Mouse (Mus musculus) intestine, embryonic 15.5 days (tissue): ENCODE measurements around the gene Zcchc2. TPM values are rescaled to one million over a fixed set of nuclear protein-coding genes. Genes with fewer than 3 reads are reported as not detected.

Experiments
- ATAC-seq: fragments of 200-750 bp; cut with Nextera tagmentation; 2 replicates; pipeline ENCODE4 v1.8.0; 2017; ENCODE audit warnings: moderate TSS enrichment, moderate library complexity
- H3K27ac ChIP-seq: fragments of 300-500 bp; sonication (generic); 2 replicates; pipeline ENCODE4 v1.5.1; 2015; ENCODE audit warnings: mild to moderate bottlenecking, inconsistent platforms
- H3K27me3 ChIP-seq: fragments of 300-500 bp; sonication (generic); replicated peaks from 2 replicates; pipeline ENCODE4 v1.6.1; 2015; ENCODE audit warnings: inconsistent platforms
- H3K36me3 ChIP-seq: fragments of 300-500 bp; sonication (generic); 2 replicates; pipeline ENCODE4 v1.6.1; 2015; ENCODE audit warnings: inconsistent platforms
- H3K4me1 ChIP-seq: fragments of 300-500 bp; sonication (generic); replicated peaks from 2 replicates; pipeline ENCODE4 v1.6.1; 2015; ENCODE audit warnings: inconsistent platforms
- H3K4me2 ChIP-seq: fragments of 300-500 bp; sonication (generic); replicated peaks from 2 replicates; pipeline ENCODE4 v1.6.1; 2015; ENCODE audit warnings: mild to moderate bottlenecking, inconsistent platforms
- H3K4me3 ChIP-seq: fragments of 300-500 bp; sonication (generic); replicated peaks from 2 replicates; pipeline ENCODE4 v1.5.1; 2015; ENCODE audit warnings: inconsistent platforms
- H3K9ac ChIP-seq: fragments of 300-500 bp; sonication (generic); 2 replicates; pipeline ENCODE4 v1.6.1; 2015; ENCODE audit warnings: inconsistent platforms
- H3K9me3 ChIP-seq: fragments of 300-500 bp; sonication (generic); 2 replicates; pipeline ENCODE4 v1.6.1; 2016; ENCODE audit warnings: inconsistent platforms
- WGBS: fragments of 180-500 bp; shearing (Covaris S2); methylation state at CpG from one replicate; pipeline ENCODE4 v1.1.7; 2015; 5-methylcytosine and 5-hydroxymethylcytosine counted together
- polyA plus RNA-seq: library from polyadenylated mRNA; unstranded; fragments of >200 nt; fragmentation: Nextera tagmentation; extraction: Ambion mirVana; gene quantifications from 2 replicates; pipeline ENCODE4 v1.2.1, GENCODE M21; 2015

The Zcchc2 gene
- polyA plus RNA-seq, 1 experiment from 2014 or later = 2.2 TPM

GRCm38 (mm10) chr1:106043053-106043820 is 53.0 kb downstream of the Zcchc2 start:
- Histone ChIP-seq H3K9me3 (no peaks in the 10 kb centered on the region), H3K27me3 (no peaks in the 10 kb centered on the region), H3K9ac (no peak overlapping the region), H3K4me1 (no peaks in the 10 kb centered on the region), H3K36me3 (no peaks in the 10 kb centered on the region), H3K4me3 (no peak overlapping the region), H3K4me2 (no peak overlapping the region), H3K27ac (no peak overlapping the region)
- no peak for ATAC-seq
- 69% methylated on average over 4 of the region's 4 CpGs for WGBS

- Histone ChIP-seq H3K27me3 (no peaks in the 10 kb centered on the region), H3K4me2 (no peak overlapping the region), H3K9me3 (no peaks in the 10 kb centered on the region), H3K27ac (no peak overlapping the region), H3K4me3 (no peak overlapping the region), H3K4me1 (no peaks in the 10 kb centered on the region), H3K9ac (no peak overlapping the region), H3K36me3 (no peaks in the 10 kb centered on the region)
- WGBS = 97% methylated on average over 6 of the region's 6 CpGs
- ATAC-seq = no peak
Observed at GRCm38 (mm10) chr1:106049036-106049435, 58.8 kb downstream of the Zcchc2 start.

- no peak for ATAC-seq
- 72% methylated on average over 6 of the region's 6 CpGs for WGBS
- no peak overlapping the region for H3K4me3 ChIP-seq
- H3K27ac ChIP-seq = no peak overlapping the region
- H3K4me1 ChIP-seq = no peaks in the 10 kb centered on the region
- H3K27me3 ChIP-seq = no peaks in the 10 kb centered on the region
- H3K9me3 ChIP-seq = no peaks in the 10 kb centered on the region
- H3K4me2 ChIP-seq = no peak overlapping the region
- no peak overlapping the region for H3K9ac ChIP-seq
- H3K36me3 ChIP-seq = no peaks in the 10 kb centered on the region
Observed at GRCm38 (mm10) chr1:106054978-106055377, 64.8 kb downstream of the Zcchc2 start.

GRCm38 (mm10) chr1:106058355-106058754 is 68.1 kb downstream of the Zcchc2 start:
- H3K4me2 ChIP-seq = no peak overlapping the region
- H3K27ac ChIP-seq = no peak overlapping the region
- no peaks in the 10 kb centered on the region for H3K4me1 ChIP-seq
- no peak for ATAC-seq
- H3K36me3 ChIP-seq = no peaks in the 10 kb centered on the region
- H3K9me3 ChIP-seq = no peaks in the 10 kb centered on the region
- no peak overlapping the region for H3K9ac ChIP-seq
- 70% methylated on average over 5 of the region's 5 CpGs for WGBS
- H3K27me3 ChIP-seq = no peaks in the 10 kb centered on the region
- H3K4me3 ChIP-seq = no peak overlapping the region

GRCm38 (mm10) chr1:106059516-106060277 is 69.5 kb downstream of the Zcchc2 start:
- Histone ChIP-seq H3K27me3 (no peaks in the 10 kb centered on the region), H3K4me2 (no peak overlapping the region), H3K36me3 (no peaks in the 10 kb centered on the region), H3K9ac (no peak overlapping the region), H3K27ac (no peak overlapping the region), H3K4me1 (0 out of 2 replicates have a peak, but pooled peaks cover under 1% of the 10 kb centered on the region), H3K4me3 (no peak overlapping the region), H3K9me3 (no peaks in the 10 kb centered on the region)
- no peak for ATAC-seq
- WGBS = 83% methylated on average over 4 of the region's 4 CpGs

- H3K9ac ChIP-seq = no peak overlapping the region
Observed at GRCm38 (mm10) chr1:106061185-106061910, 71.1 kb downstream of the Zcchc2 start.

GRCm38 (mm10) chr1:106062891-106063590 is 72.8 kb downstream of the Zcchc2 start:
- H3K27ac ChIP-seq = no peak overlapping the region
- H3K36me3 ChIP-seq = no peaks in the 10 kb centered on the region
- WGBS = 80% methylated on average over 9 of the region's 9 CpGs
- no peak overlapping the region for H3K9ac ChIP-seq
- H3K4me3 ChIP-seq = no peak overlapping the region
- no peaks in the 10 kb centered on the region for H3K27me3 ChIP-seq
- 0 out of 2 replicates have a peak, but pooled peaks cover 3% of the 10 kb centered on the region for H3K4me1 ChIP-seq
- no peaks in the 10 kb centered on the region for H3K9me3 ChIP-seq
- no peak overlapping the region for H3K4me2 ChIP-seq
- no peak for ATAC-seq

More at GRCm38 (mm10) chr1:106061185-106061910, 71.1 kb downstream of the Zcchc2 start:
- Histone ChIP-seq H3K27me3 (no peaks in the 10 kb centered on the region), H3K27ac (no peak overlapping the region), H3K9me3 (no peaks in the 10 kb centered on the region), H3K36me3 (no peaks in the 10 kb centered on the region), H3K4me3 (no peak overlapping the region), H3K4me1 (0 out of 2 replicates have a peak, but pooled peaks cover 3% of the 10 kb centered on the region), H3K4me2 (no peak overlapping the region)
- WGBS = 74% methylated on average over 4 of the region's 4 CpGs
- ATAC-seq = no peak

- Histone ChIP-seq H3K4me3 (no peak overlapping the region), H3K4me2 (no peak overlapping the region), H3K9ac (no peak overlapping the region), H3K27ac (no peak overlapping the region), H3K27me3 (no peaks in the 10 kb centered on the region), H3K4me1 (0 out of 2 replicates have a peak, but pooled peaks cover 3% of the 10 kb centered on the region), H3K9me3 (no peaks in the 10 kb centered on the region), H3K36me3 (no peaks in the 10 kb centered on the region)
- WGBS = 80% methylated on average over 4 of the region's 4 CpGs
- no peak for ATAC-seq
Observed at GRCm38 (mm10) chr1:106063591-106064170, 73.5 kb downstream of the Zcchc2 start.

GRCm38 (mm10) chr1:106064291-106064690 is 74.1 kb downstream of the Zcchc2 start:
- no peak overlapping the region for H3K9ac ChIP-seq
- no peak overlapping the region for H3K4me2 ChIP-seq
- 66% methylated on average over 3 of the region's 3 CpGs for WGBS
- no peak overlapping the region for H3K27ac ChIP-seq
- ATAC-seq = no peak
- no peaks in the 10 kb centered on the region for H3K36me3 ChIP-seq
- no peak overlapping the region for H3K4me3 ChIP-seq
- 0 out of 2 replicates have a peak, but pooled peaks cover 3% of the 10 kb centered on the region for H3K4me1 ChIP-seq
- no peaks in the 10 kb centered on the region for H3K27me3 ChIP-seq
- H3K9me3 ChIP-seq = no peaks in the 10 kb centered on the region

- 85% methylated on average over 2 of the region's 2 CpGs for WGBS
Observed at GRCm38 (mm10) chr1:106064711-106065110, 74.5 kb downstream of the Zcchc2 start.

GRCm38 (mm10) chr1:106065679-106066078 is 75.5 kb downstream of the Zcchc2 start:
- no peaks in the 10 kb centered on the region for H3K9me3 ChIP-seq
- no peak overlapping the region for H3K9ac ChIP-seq
- 26% methylated on average over 7 of the region's 7 CpGs for WGBS
- H3K27ac ChIP-seq = no peak overlapping the region
- H3K27me3 ChIP-seq = no peaks in the 10 kb centered on the region
- H3K4me3 ChIP-seq = no peak overlapping the region
- 0 out of 2 replicates have a peak, but pooled peaks cover 3% of the 10 kb centered on the region for H3K4me1 ChIP-seq
- H3K36me3 ChIP-seq = no peaks in the 10 kb centered on the region
- H3K4me2 ChIP-seq = no peak overlapping the region
- ATAC-seq = peak; percentile 63

More at GRCm38 (mm10) chr1:106064711-106065110, 74.5 kb downstream of the Zcchc2 start:
- H3K4me3 ChIP-seq = no peak overlapping the region
- ATAC-seq = no peak
- no peaks in the 10 kb centered on the region for H3K9me3 ChIP-seq
- H3K27me3 ChIP-seq = no peaks in the 10 kb centered on the region
- no peak overlapping the region for H3K9ac ChIP-seq
- 0 out of 2 replicates have a peak, but pooled peaks cover 3% of the 10 kb centered on the region for H3K4me1 ChIP-seq
- no peaks in the 10 kb centered on the region for H3K36me3 ChIP-seq
- no peak overlapping the region for H3K27ac ChIP-seq
- H3K4me2 ChIP-seq = no peak overlapping the region
